Mouse (Mus musculus) macrophage (primary cell): ENCODE results near the gene Prrx2. TPM values are rescaled to one million over a fixed set of nuclear protein-coding genes. Genes with fewer than 3 reads are reported as not detected.
"Not testable (repeated sequence)": the region's sequence is repeated elsewhere in the genome, so short reads cannot be mapped to it uniquely, and the experiment has no call there.

Source experiments
- H3K27ac ChIP-seq: fragments of 350-480 bp; formaldehyde crosslinking; 2 replicates; pipeline ENCODE4 v1.9.0; 2021
- H3K36me3 ChIP-seq: fragments of 350-480 bp; formaldehyde crosslinking; 2 replicates; pipeline ENCODE4 v1.9.0; 2021; ENCODE audit errors: inconsistent target
- H3K4me3 ChIP-seq: fragments of 350-480 bp; formaldehyde crosslinking; 2 replicates; pipeline ENCODE4 v1.9.0; 2021; ENCODE audit errors: inconsistent target
- H3K79me2 ChIP-seq: fragments of 350-480 bp; formaldehyde crosslinking; 2 replicates; pipeline ENCODE4 v1.9.0; 2021; ENCODE audit errors: inconsistent target
- WGBS: methylation state at CpG from one replicate; pipeline ENCODE4 v1.1.7; 2026; ENCODE audit warnings: inconsistent platforms; ENCODE audit not compliant: missing documents; 5-methylcytosine and 5-hydroxymethylcytosine counted together
- polyA plus RNA-seq: library from polyadenylated mRNA; stranded (reverse); fragments of 250-400 nt; gene quantifications from 3 replicates; pipeline ENCODE4 v1.2.4, GENCODE M21; 2018; ENCODE audit warnings: inconsistent platforms

Gene Prrx2
- polyA plus RNA-seq, 1 experiment from 2014 or later = not detected

- WGBS = 54% methylated on average over 7 of the region's 7 CpGs
- H3K27ac ChIP-seq = no peak overlapping the region
- H3K4me3 ChIP-seq = no peak overlapping the region
- no peaks in the 10 kb centered on the region for H3K36me3 ChIP-seq
- H3K79me2 ChIP-seq = no peaks in the 10 kb centered on the region
Observed at GRCm38 (mm10) chr2:30920216-30920615, 85.4 kb downstream of the Prrx2 start.

- H3K4me3 ChIP-seq = no peak overlapping the region
- WGBS = 87% methylated on average over 3 of the region's 3 CpGs
- H3K27ac ChIP-seq = no peak overlapping the region
- no peaks in the 10 kb centered on the region for H3K36me3 ChIP-seq
- no peaks in the 10 kb centered on the region for H3K79me2 ChIP-seq
Observed at GRCm38 (mm10) chr2:30923099-30923498, 88.3 kb downstream of the Prrx2 start.

GRCm38 (mm10) chr2:30925181-30925580 lies 90.4 kb downstream of the Prrx2 start:
- Histone ChIP-seq H3K27ac (no peak overlapping the region), H3K4me3 (no peak overlapping the region), H3K36me3 (no peaks in the 10 kb centered on the region), H3K79me2 (no peaks in the 10 kb centered on the region)
- WGBS = 79% methylated on average over 4 of the region's 4 CpGs

GRCm38 (mm10) chr2:30926381-30926780 lies 91.6 kb downstream of the Prrx2 start:
- Histone ChIP-seq H3K4me3 (no peak overlapping the region), H3K79me2 (no peaks in the 10 kb centered on the region), H3K36me3 (no peaks in the 10 kb centered on the region), H3K27ac (no peak overlapping the region)
- WGBS = 94% methylated on average over 4 of the region's 4 CpGs

GRCm38 (mm10) chr2:30927151-30927781 lies 92.5 kb downstream of the Prrx2 start:
- Histone ChIP-seq H3K36me3 (no peaks in the 10 kb centered on the region), H3K27ac (peak overlapping the region; percentile 21; the same call in 1 of the 2 replicates), H3K79me2 (no peaks in the 10 kb centered on the region), H3K4me3 (no peak overlapping the region)
- 43% methylated on average over 9 of the region's 9 CpGs for WGBS

GRCm38 (mm10) chr2:30927844-30928628 lies 93.3 kb downstream of the Prrx2 start:
- no peaks in the 10 kb centered on the region for H3K36me3 ChIP-seq
- peak overlapping the region; percentile 93 for H3K27ac ChIP-seq
- H3K79me2 ChIP-seq = no peaks in the 10 kb centered on the region
- H3K4me3 ChIP-seq = no peak overlapping the region
- WGBS = 22% methylated on average over 12 of the region's 14 CpGs

GRCm38 (mm10) chr2:30928893-30929482 lies 94.2 kb downstream of the Prrx2 start:
- Histone ChIP-seq H3K27ac (peak overlapping the region; percentile 93), H3K36me3 (no peaks in the 10 kb centered on the region)
- 11% methylated on average over 12 of the region's 12 CpGs for WGBS

GRCm38 (mm10) chr2:30929483-30930045 lies 94.8 kb downstream of the Prrx2 start, which contains the start of gene Ptges:
TSS of gene Ptges (minus strand) at chr2:30929863.
- no peaks in the 10 kb centered on the region for H3K79me2 ChIP-seq
- peak within 1 kb of the TSS; percentile 71 for H3K4me3 ChIP-seq
- no peaks in the 10 kb centered on the region for H3K36me3 ChIP-seq
- peak within 1 kb of the TSS; percentile 93 for H3K27ac ChIP-seq
- WGBS = 4% methylated on average over 22 of the region's 23 CpGs

More at GRCm38 (mm10) chr2:30928893-30929482, 94.2 kb downstream of the Prrx2 start:
- no peaks in the 10 kb centered on the region for H3K79me2 ChIP-seq
- H3K4me3 ChIP-seq = peak overlapping the region; percentile 71

GRCm38 (mm10) chr2:30930846-30931245 lies 96.1 kb downstream of the Prrx2 start:
- not testable (repeated sequence) for H3K27ac ChIP-seq, H3K79me2 ChIP-seq, H3K36me3 ChIP-seq, H3K4me3 ChIP-seq
- 87% methylated on average over 2 of the region's 2 CpGs for WGBS

Other genes starting within 250 kb of the Prrx2 start
- gene Cstad, start 239.9 kb upstream of the Prrx2 start, polyA plus RNA-seq = 0.49 to 1.3 TPM (median 0.54 TPM) in 3 replicates
- gene 1700001O22Rik, start 31.3 kb upstream of the Prrx2 start, polyA plus RNA-seq = not detected in 3 replicates
- 3.4 to 13.7 TPM (median 9.8 TPM) in 3 replicates for gene Ntmt1, start 27.1 kb upstream of the Prrx2 start, polyA plus RNA-seq
- 20.4 to 25.2 TPM (median 23.8 TPM) in 3 replicates for gene Asb6, start 4.6 kb upstream of the Prrx2 start, polyA plus RNA-seq
- 0.59 to 0.80 TPM (median 0.68 TPM) in 3 replicates for gene Ptges, start 94.9 kb downstream of the Prrx2 start, polyA plus RNA-seq
- gene Tor1b, start 118.0 kb downstream of the Prrx2 start, polyA plus RNA-seq = 10.8 to 29.9 TPM (median 25.4 TPM) in 3 replicates
- 34.9 to 50.0 TPM (median 42.9 TPM) in 3 replicates for gene Tor1a, start 133.0 kb downstream of the Prrx2 start, polyA plus RNA-seq
- gene BC005624, start 147.2 kb downstream of the Prrx2 start, polyA plus RNA-seq = 50.3 to 111 TPM (median 71.9 TPM) in 3 replicates
- gene Usp20, start 147.3 kb downstream of the Prrx2 start, polyA plus RNA-seq = 2.9 to 4.6 TPM (median 3.1 TPM) in 3 replicates